Mouse (Mus musculus): ENCODE data around the gene Gps2. TPM values are rescaled to one million over a fixed set of nuclear protein-coding genes. Genes with fewer than 3 reads are reported as not detected.

Gps2 gene
- polyA plus RNA-seq, 1 experiment, result 104 TPM

- Histone ChIP-seq H3K4me3 (ENCODE audit: low read depth, low read length) (no peak overlapping the region), H3K36me3 (ENCODE audit: control insufficient read depth, insufficient read depth, low read length) (no peaks in the 10 kb centered on the region)
These were observed 41.2 kb upstream of the Gps2 start for GRCm38 (mm10) chr11:69872451-69872850.

GRCm38 (mm10) chr11:69876186-69876585 lies 37.5 kb upstream of the Gps2 start:
- no peak for TF ChIP-seq POLR2A (IDR thresholded peaks at IDR 0.05; ENCODE audit: low read depth, low read length)
- no peak for TF ChIP-seq CTCF (IDR thresholded peaks at IDR 0.05; ENCODE audit: extremely low read depth, insufficient read length, insufficient replicate concordance, low read depth, low read length)
- 41% methylated on average over 7 of the region's 7 CpGs for WGBS
- H3K4me3 ChIP-seq (ENCODE audit: low read depth, low read length), result no peak overlapping the region
- peaks cover 5% of the 10 kb centered on the region for H3K4me1 ChIP-seq (ENCODE audit: control insufficient read depth, insufficient read depth, insufficient read length, low read length)
- no peaks in the 10 kb centered on the region for H3K36me3 ChIP-seq (ENCODE audit: control insufficient read depth, insufficient read depth, low read length)
- H3K27ac ChIP-seq (ENCODE audit: insufficient read depth, low read depth, low read length), result peak overlapping the region; percentile 17; the same call in 1 of the 2 replicates
- H3K27me3 ChIP-seq (ENCODE audit: control insufficient read depth, insufficient read depth, low read length), result no peaks in the 10 kb centered on the region

More at GRCm38 (mm10) chr11:69872451-69872850, 41.2 kb upstream of the Gps2 start:
- WGBS, result 89% methylated on average over 4 of the region's 4 CpGs
- H3K4me1 ChIP-seq (ENCODE audit: control insufficient read depth, insufficient read depth, insufficient read length, low read length), result peaks cover 4% of the 10 kb centered on the region; the same call in 1 of the 2 replicates
- no peaks in the 10 kb centered on the region; the same call in 1 of the 2 replicates for H3K27me3 ChIP-seq (ENCODE audit: control insufficient read depth, insufficient read depth, low read length)
- no peak overlapping the region for H3K27ac ChIP-seq (ENCODE audit: insufficient read depth, low read depth, low read length)
- TF ChIP-seq POLR2A (IDR thresholded peaks at IDR 0.05; ENCODE audit: low read depth, low read length) (no peak), CTCF (IDR thresholded peaks at IDR 0.05; ENCODE audit: extremely low read depth, insufficient read length, insufficient replicate concordance, low read depth, low read length) (no peak)

- Histone ChIP-seq H3K4me1 (ENCODE audit: control insufficient read depth, insufficient read depth, insufficient read length, low read length) (peaks cover 11% of the 10 kb centered on the region), H3K27ac (ENCODE audit: insufficient read depth, low read depth, low read length) (peak overlapping the region; percentile 17; the same call in 1 of the 2 replicates), H3K27me3 (ENCODE audit: control insufficient read depth, insufficient read depth, low read length) (no peaks in the 10 kb centered on the region), H3K4me3 (ENCODE audit: low read depth, low read length) (no peak overlapping the region), H3K36me3 (ENCODE audit: control insufficient read depth, insufficient read depth, low read length) (no peaks in the 10 kb centered on the region)
- 1% methylated on average over 12 of the region's 12 CpGs for WGBS
- TF ChIP-seq POLR2A (IDR thresholded peaks at IDR 0.05; ENCODE audit: low read depth, low read length) (no peak), CTCF (IDR thresholded peaks at IDR 0.05; ENCODE audit: extremely low read depth, insufficient read length, insufficient replicate concordance, low read depth, low read length) (peak; percentile 90)
These were observed 36.8 kb upstream of the Gps2 start for GRCm38 (mm10) chr11:69876867-69877266.

GRCm38 (mm10) chr11:69877878-69878277 lies 35.8 kb upstream of the Gps2 start, which contains the start of gene Tmem95:
TSS of gene Tmem95 (minus strand) at chr11:69878018.
- no peaks in the 10 kb centered on the region for H3K27me3 ChIP-seq (ENCODE audit: control insufficient read depth, insufficient read depth, low read length)
- TF ChIP-seq CTCF (IDR thresholded peaks at IDR 0.05; ENCODE audit: extremely low read depth, insufficient read length, insufficient replicate concordance, low read depth, low read length) (no peak), POLR2A (IDR thresholded peaks at IDR 0.05; ENCODE audit: low read depth, low read length) (no peak)
- no peak within 1 kb of the TSS for H3K4me3 ChIP-seq (ENCODE audit: low read depth, low read length)
- WGBS, result 79% methylated on average over 11 of the region's 11 CpGs
- no peaks in the 10 kb centered on the region for H3K36me3 ChIP-seq (ENCODE audit: control insufficient read depth, insufficient read depth, low read length)
- no peak within 1 kb of the TSS for H3K27ac ChIP-seq (ENCODE audit: insufficient read depth, low read depth, low read length)
- H3K4me1 ChIP-seq (ENCODE audit: control insufficient read depth, insufficient read depth, insufficient read length, low read length), result peaks cover 11% of the 10 kb centered on the region

- Histone ChIP-seq H3K36me3 (ENCODE audit: control insufficient read depth, insufficient read depth, low read length) (no peaks in the 10 kb centered on the region), H3K4me1 (ENCODE audit: control insufficient read depth, insufficient read depth, insufficient read length, low read length) (peaks cover 11% of the 10 kb centered on the region), H3K27ac (ENCODE audit: insufficient read depth, low read depth, low read length) (no peak overlapping the region), H3K27me3 (ENCODE audit: control insufficient read depth, insufficient read depth, low read length) (no peaks in the 10 kb centered on the region), H3K4me3 (ENCODE audit: low read depth, low read length) (no peak overlapping the region)
- WGBS, result 82% methylated on average over 3 of the region's 3 CpGs
- TF ChIP-seq POLR2A (IDR thresholded peaks at IDR 0.05; ENCODE audit: low read depth, low read length) (no peak), CTCF (IDR thresholded peaks at IDR 0.05; ENCODE audit: extremely low read depth, insufficient read length, insufficient replicate concordance, low read depth, low read length) (no peak)
These were observed 35.3 kb upstream of the Gps2 start for GRCm38 (mm10) chr11:69878399-69878798.

- Histone ChIP-seq H3K27ac (ENCODE audit: insufficient read depth, low read depth, low read length) (no peak overlapping the region), H3K4me1 (ENCODE audit: control insufficient read depth, insufficient read depth, insufficient read length, low read length) (peaks cover 11% of the 10 kb centered on the region), H3K4me3 (ENCODE audit: low read depth, low read length) (0 out of 2 replicates have a peak overlapping the region, but pooled peaks have one; percentile 68), H3K36me3 (ENCODE audit: control insufficient read depth, insufficient read depth, low read length) (no peaks in the 10 kb centered on the region), H3K27me3 (ENCODE audit: control insufficient read depth, insufficient read depth, low read length) (no peaks in the 10 kb centered on the region)
- 85% methylated on average over 6 of the region's 6 CpGs for WGBS
- TF ChIP-seq CTCF (IDR thresholded peaks at IDR 0.05; ENCODE audit: extremely low read depth, insufficient read length, insufficient replicate concordance, low read depth, low read length) (no peak), POLR2A (IDR thresholded peaks at IDR 0.05; ENCODE audit: low read depth, low read length) (no peak)
These were observed 34.7 kb upstream of the Gps2 start for GRCm38 (mm10) chr11:69878952-69879351.

- WGBS, result 50% methylated on average over 15 of the region's 15 CpGs
- peak overlapping the region; percentile 68 for H3K4me3 ChIP-seq (ENCODE audit: low read depth, low read length)
- no peaks in the 10 kb centered on the region for H3K27me3 ChIP-seq (ENCODE audit: control insufficient read depth, insufficient read depth, low read length)
- no peak overlapping the region for H3K27ac ChIP-seq (ENCODE audit: insufficient read depth, low read depth, low read length)
- H3K4me1 ChIP-seq (ENCODE audit: control insufficient read depth, insufficient read depth, insufficient read length, low read length), result peaks cover 11% of the 10 kb centered on the region
- H3K36me3 ChIP-seq (ENCODE audit: control insufficient read depth, insufficient read depth, low read length), result no peaks in the 10 kb centered on the region
- TF ChIP-seq CTCF (IDR thresholded peaks at IDR 0.05; ENCODE audit: extremely low read depth, insufficient read length, insufficient replicate concordance, low read depth, low read length) (no peak), POLR2A (IDR thresholded peaks at IDR 0.05; ENCODE audit: low read depth, low read length) (no peak)
These were observed 34.0 kb upstream of the Gps2 start for GRCm38 (mm10) chr11:69879711-69880110.
